In genomic region chr19:3855601-3856000, GRCm38 (mm10) we compare ENCODE assay signal across 8 mouse cellular contexts. TPM values are rescaled to one million over a fixed set of nuclear protein-coding genes. Genes with fewer than 3 reads are reported as not detected.
DNase-seq lines count a peak whose midpoint lies in the region; ATAC-seq lines count a peak whose summit lies in the region.

No protein-coding gene starts in this region.

- no peaks in the 10 kb centered on the region for H3K36me3 ChIP-seq in neural tube, embryonic 15.5 days

- no peak overlapping the region for H3K9ac ChIP-seq in neural tube, embryonic 15.5 days (replicated peaks)

- no peak overlapping the region for H3K4me3 ChIP-seq in neural tube, embryonic 15.5 days (replicated peaks)

- ATAC-seq in neural tube, embryonic 15.5 days (ENCODE audit: low FRiP score) = no peak
- no peak for ATAC-seq in CD4-positive, CD25-positive, alpha-beta regulatory T cell, adult 4 months

- 20% methylated on average over 4 of the region's 4 CpGs for WGBS in neural tube, embryonic 15.5 days

- peak overlapping the region; percentile 22 for H3K4me2 ChIP-seq in neural tube, embryonic 15.5 days

- DNase-seq in cerebellum, adult 9-10 months = peak; percentile 54
- DNase-seq in cerebellum, adult 11 months = no peak
- peak; percentile 65 for DNase-seq in ovary, adult 18-20 months (ENCODE audit: low spot score)
- DNase-seq in ovary, postnatal 10 days (ENCODE audit: low spot score) = no peak
- peak; percentile 45 to 52 for DNase-seq in kidney, postnatal 4 days
- no peak for DNase-seq in heart, adult 11 months

- H3K9me3 ChIP-seq in neural tube, embryonic 15.5 days (replicated peaks) = no peaks in the 10 kb centered on the region

- H3K27me3 ChIP-seq in neural tube, embryonic 15.5 days (replicated peaks) = no peaks in the 10 kb centered on the region

- H3K4me1 ChIP-seq in neural tube, embryonic 15.5 days = peaks cover 45% of the 10 kb centered on the region

- H3K27ac ChIP-seq in neural tube, embryonic 15.5 days (replicated peaks) = 0 out of 2 replicates have a peak overlapping the region, but pooled peaks have one; percentile 20

RNA-seq across cellular contexts. Expression of gene Chka, which starts 4.0 kb away (rescaled TPM):
- 59.9 and 68.7 TPM in 2 replicates for polyA plus RNA-seq in neural tube, embryonic 15.5 days (2015; fragmentation: Nextera tagmentation; extraction: Ambion mirVana)
- 1 to 10 TPM; 2.5 to 3.7 TPM for polyA plus RNA-seq in CD4-positive, CD25-positive, alpha-beta regulatory T cell, adult 4 months (2017; shearing (Covaris generic))

RNA-seq across cellular contexts. Expression of gene Tcirg1, which starts 51.3 kb away (rescaled TPM):
- 20.3 and 29.0 TPM in 2 replicates for polyA plus RNA-seq in neural tube, embryonic 15.5 days (2015; fragmentation: Nextera tagmentation; extraction: Ambion mirVana)
- polyA plus RNA-seq in CD4-positive, CD25-positive, alpha-beta regulatory T cell, adult 4 months (2017; shearing (Covaris generic)) = 100 to 1,000 TPM in 1 of 2 experiments, 10 to 100 TPM in 1; 51.3 to 100 TPM

RNA-seq across cellular contexts. Expression of gene Ndufs8, which starts 57.0 kb away (rescaled TPM):
- polyA plus RNA-seq in neural tube, embryonic 15.5 days (2015; fragmentation: Nextera tagmentation; extraction: Ambion mirVana) = 308 and 330 TPM in 2 replicates
- 100 to 1,000 TPM; 219 to 234 TPM for polyA plus RNA-seq in CD4-positive, CD25-positive, alpha-beta regulatory T cell, adult 4 months (2017; shearing (Covaris generic))

Comparison
In these comparisons a context has a peak if more than half of its experiments do, and no peak if none do; other contexts are left out.
1. DNase-seq: peak in cerebellum, adult 9-10 months (single experiment), ovary, adult 18-20 months (single experiment) and kidney, postnatal 4 days (2 of 2); none in cerebellum, adult 11 months (single experiment), ovary, postnatal 10 days (single experiment) and heart, adult 11 months (single experiment).
2. RNA of gene Chka, which starts 4.0 kb away (polyA plus RNA-seq): 59.9 to 68.7 TPM in neural tube, embryonic 15.5 days; 2.5 to 3.7 TPM in CD4-positive, CD25-positive, alpha-beta regulatory T cell, adult 4 months; every median in the first group is over 10 times any median in the second.